Mouse (Mus musculus) heart, adult 2 months (tissue): ENCODE results near the gene Tmem185a.

Source experiments
- CTCF ChIP-seq: fragments of 200-600 bp; IDR thresholded peaks from 2 replicates; pipeline ENCODE4 v1.8.1; 2022; ENCODE audit warnings: antibody characterized with exemption, mild to moderate bottlenecking, moderate library complexity
- EP300 ChIP-seq: fragments of 200-500 bp; IDR thresholded peaks from 2 replicates; pipeline ENCODE4 v1.6.1; 2011; ENCODE audit warnings: low read depth, low read length, control low read depth; ENCODE audit not compliant: insufficient read depth
- POLR2A ChIP-seq: fragments of 200-500 bp; IDR thresholded peaks from 2 replicates; pipeline ENCODE4 v1.6.1; 2011; ENCODE audit warnings: mild to moderate bottlenecking, low read depth, low read length, control low read depth; ENCODE audit not compliant: insufficient read depth

- TF ChIP-seq CTCF (no peak), POLR2A (no peak), EP300 (no peak)
These were observed 13.4 kb downstream of the Tmem185a start for GRCm38 (mm10) chrX:70463621-70464020.
